Mouse (Mus musculus) intestine, embryonic 16.5 days (tissue): ENCODE data around the gene Polr2m. TPM values are rescaled to one million over a fixed set of nuclear protein-coding genes. Genes with fewer than 3 reads are reported as not detected.

Source experiments
- ATAC-seq: fragments of 200-750 bp; cut with Nextera tagmentation; 2 replicates; pipeline ENCODE4 v1.8.0; 2017; ENCODE audit warnings: moderate TSS enrichment, moderate library complexity
- H3K27ac ChIP-seq: fragments of 300-500 bp; sonication (generic); 2 replicates; pipeline ENCODE4 v1.5.1; 2014; ENCODE audit warnings: mild to moderate bottlenecking, low read length
- H3K27me3 ChIP-seq: fragments of 300-500 bp; sonication (generic); replicated peaks from 2 replicates; pipeline ENCODE4 v1.6.1; 2014; ENCODE audit warnings: low read length, control low read depth, mixed read lengths; ENCODE audit not compliant: control insufficient read depth, insufficient read depth
- H3K36me3 ChIP-seq: fragments of 300-500 bp; sonication (generic); 2 replicates; pipeline ENCODE4 v1.6.1; 2014; ENCODE audit warnings: low read length, control low read depth; ENCODE audit not compliant: control insufficient read depth, insufficient read depth
- H3K4me1 ChIP-seq: fragments of 300-500 bp; sonication (generic); 2 replicates; pipeline ENCODE4 v1.6.1; 2014; ENCODE audit warnings: low read length, control low read depth, mixed read lengths; ENCODE audit not compliant: control insufficient read depth, insufficient read depth
- H3K4me2 ChIP-seq: fragments of 300-500 bp; sonication (generic); 2 replicates; pipeline ENCODE4 v1.6.1; 2014; ENCODE audit warnings: low read depth, low read length, control low read depth
- H3K4me3 ChIP-seq: fragments of 300-500 bp; sonication (generic); 2 replicates; pipeline ENCODE4 v1.5.1; 2014; ENCODE audit warnings: mild to moderate bottlenecking, low read length
- H3K9ac ChIP-seq: fragments of 300-500 bp; sonication (generic); 2 replicates; pipeline ENCODE4 v1.6.1; 2014; ENCODE audit warnings: low read depth, low read length
- H3K9me3 ChIP-seq: fragments of 300-500 bp; sonication (generic); 2 replicates; pipeline ENCODE4 v1.6.1; 2016; ENCODE audit warnings: low read length, control low read depth; ENCODE audit not compliant: control insufficient read depth
- WGBS: fragments of 180-500 bp; shearing (Covaris S2); extraction: QIAGEN DNeasy Blood & Tissue Kit; methylation state at CpG from one replicate; pipeline ENCODE4 v1.1.7; 2014; 5-methylcytosine and 5-hydroxymethylcytosine counted together
- polyA plus RNA-seq: library from polyadenylated mRNA; unstranded; fragments of >200 nt; fragmentation: Nextera tagmentation; extraction: Ambion mirVana; gene quantifications from 2 replicates; pipeline ENCODE4 v1.2.1, GENCODE M21; 2015

The Polr2m gene
- polyA plus RNA-seq, result 280 and 300 TPM in 2 replicates

DNA sequence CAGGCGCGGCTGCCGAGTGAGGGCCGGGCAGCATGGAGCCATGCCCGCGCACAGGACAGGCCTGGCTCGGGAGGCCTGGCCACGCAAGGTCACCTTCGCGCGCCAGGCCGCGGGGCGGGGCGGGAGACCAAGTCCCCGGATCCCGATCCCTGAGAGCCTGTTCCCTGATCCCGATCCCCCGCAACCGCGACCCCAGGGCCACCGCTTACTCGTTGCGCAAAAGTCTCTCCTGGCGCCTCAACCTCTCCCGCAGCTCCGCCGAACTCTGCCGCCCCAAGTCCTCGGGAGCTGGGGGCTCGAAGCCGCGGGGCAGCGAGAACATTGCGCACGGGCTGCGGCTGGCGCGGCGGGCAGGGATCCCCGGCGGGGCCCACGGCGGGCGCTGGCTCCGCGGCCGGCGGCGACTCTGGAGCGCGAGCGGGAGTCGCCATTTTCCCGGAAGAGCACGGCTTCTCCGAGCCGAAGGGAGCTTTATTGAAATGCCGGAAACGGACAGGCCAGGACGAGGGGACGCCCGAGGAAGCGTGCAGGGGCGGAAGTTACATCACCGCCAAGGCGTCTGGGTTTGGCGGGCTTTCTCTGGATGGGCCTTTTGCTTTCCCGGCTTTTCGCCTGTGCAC is at the start of gene Polr2m:
Gene Polr2m (minus strand): TSS at position 461 of the 620 bp plus-strand sequence.
- peak within 1 kb of the TSS; percentile 65 for H3K4me2 ChIP-seq
- peak within 1 kb of the TSS; percentile 99 for H3K9ac ChIP-seq
- H3K27me3 ChIP-seq, result no peaks in the 10 kb centered on the region
- H3K36me3 ChIP-seq, result peaks cover 17% of the 10 kb centered on the region
- no peaks in the 10 kb centered on the region for H3K9me3 ChIP-seq
- WGBS, result under 1% methylated on average over 70 of the region's 70 CpGs
- peak within 1 kb of the TSS; percentile 91 for H3K4me3 ChIP-seq
- peak within 1 kb of the TSS; percentile 94 for H3K27ac ChIP-seq
- peak; percentile 98 for ATAC-seq
- H3K4me1 ChIP-seq, result peaks cover 9% of the 10 kb centered on the region; the same call in 1 of the 2 replicates

DNA sequence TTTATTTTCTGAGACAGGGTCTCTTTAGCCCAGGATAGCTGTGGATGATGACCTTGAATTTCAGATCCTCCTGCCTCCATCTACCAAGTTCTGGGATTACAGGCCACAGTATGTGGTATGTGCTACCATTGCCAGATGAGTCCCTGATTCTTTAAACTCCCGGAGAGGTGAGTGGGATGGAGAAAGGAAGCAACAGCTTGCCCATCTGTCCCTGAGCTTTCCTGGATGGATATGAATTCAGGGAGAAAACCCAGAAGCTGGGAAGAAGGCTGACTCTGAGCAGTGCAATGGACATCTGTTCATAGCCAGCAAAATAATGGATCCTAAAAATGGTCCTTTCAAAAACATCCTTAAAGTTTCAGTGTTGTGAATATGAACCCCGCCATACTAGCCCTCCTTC is 49.3 kb upstream of the Polr2m start:
- 90% methylated on average over 2 of the region's 2 CpGs for WGBS
- Histone ChIP-seq H3K27ac (no peak overlapping the region), H3K36me3 (no peaks in the 10 kb centered on the region), H3K9ac (no peak overlapping the region), H3K4me3 (no peak overlapping the region), H3K4me1 (no peaks in the 10 kb centered on the region), H3K9me3 (no peaks in the 10 kb centered on the region; the same call in 1 of the 2 replicates), H3K4me2 (no peak overlapping the region), H3K27me3 (no peaks in the 10 kb centered on the region)
- no peak for ATAC-seq

DNA sequence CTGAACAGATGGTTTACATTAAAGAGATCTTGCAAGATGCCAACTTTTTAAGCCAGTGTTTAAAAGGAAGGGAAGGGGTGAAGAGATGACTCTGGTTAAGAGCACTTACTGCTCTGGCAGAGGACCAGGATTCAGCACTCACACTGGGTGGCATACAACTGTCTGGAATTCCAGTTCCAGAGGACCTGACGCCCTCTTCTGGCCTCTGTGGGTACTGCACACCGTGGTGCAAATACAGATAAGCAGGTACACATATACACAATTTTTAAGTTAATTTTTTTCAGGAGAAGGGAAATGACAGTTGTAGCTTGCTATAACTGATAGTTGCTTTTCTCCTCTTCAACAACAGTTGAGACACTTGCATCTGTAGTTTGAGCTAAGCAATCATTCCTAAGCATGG is 44.2 kb upstream of the Polr2m start:
- no peak overlapping the region for H3K27ac ChIP-seq
- no peaks in the 10 kb centered on the region for H3K4me1 ChIP-seq
- H3K36me3 ChIP-seq, result no peaks in the 10 kb centered on the region
- H3K9me3 ChIP-seq, result no peaks in the 10 kb centered on the region; the same call in 1 of the 2 replicates
- no peaks in the 10 kb centered on the region for H3K27me3 ChIP-seq
- H3K4me3 ChIP-seq, result no peak overlapping the region
- WGBS, result 76% methylated on average over 2 of the region's 2 CpGs
- ATAC-seq, result no peak
- H3K9ac ChIP-seq, result no peak overlapping the region
- H3K4me2 ChIP-seq, result no peak overlapping the region

GRCm38 (mm10) chr9:71527438-71527837 is 41.7 kb upstream of the Polr2m start:
- ATAC-seq, result no peak
- Histone ChIP-seq H3K4me1 (no peaks in the 10 kb centered on the region), H3K27ac (no peak overlapping the region), H3K9ac (no peak overlapping the region), H3K27me3 (no peaks in the 10 kb centered on the region), H3K9me3 (no peaks in the 10 kb centered on the region; the same call in 1 of the 2 replicates), H3K36me3 (no peaks in the 10 kb centered on the region), H3K4me2 (no peak overlapping the region), H3K4me3 (no peak overlapping the region)
- 26% methylated on average over 9 of the region's 9 CpGs for WGBS

- Histone ChIP-seq H3K27ac (no peak overlapping the region), H3K4me3 (no peak overlapping the region), H3K9me3 (no peaks in the 10 kb centered on the region), H3K4me2 (no peak overlapping the region), H3K27me3 (no peaks in the 10 kb centered on the region), H3K4me1 (no peaks in the 10 kb centered on the region), H3K36me3 (no peaks in the 10 kb centered on the region), H3K9ac (no peak overlapping the region)
- no peak for ATAC-seq
- WGBS, result 84% methylated on average over 4 of the region's 4 CpGs
Measured at GRCm38 (mm10) chr9:71523901-71524300, 38.2 kb upstream of the Polr2m start.

DNA sequence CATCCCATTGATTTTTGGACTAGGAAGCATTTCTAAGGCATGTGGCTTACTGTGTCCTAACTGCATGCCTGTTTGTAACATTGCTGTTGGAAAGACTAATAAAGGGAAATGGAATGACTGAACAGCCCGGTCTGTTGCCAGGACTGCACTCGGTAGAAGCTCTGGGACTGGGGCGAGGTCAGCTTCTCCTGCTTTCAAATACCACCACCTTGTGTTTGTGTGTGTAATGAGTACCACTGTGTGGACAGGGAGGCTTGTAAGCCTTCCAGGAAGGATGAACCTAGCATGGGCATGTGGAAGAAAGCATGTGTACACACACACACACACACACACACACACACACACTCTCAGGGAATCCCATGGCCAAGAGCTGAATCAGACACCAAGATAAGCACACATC is 34.1 kb upstream of the Polr2m start:
- H3K27ac ChIP-seq, result no peak overlapping the region
- ATAC-seq, result no peak
- no peaks in the 10 kb centered on the region for H3K36me3 ChIP-seq
- no peak overlapping the region for H3K4me3 ChIP-seq
- H3K4me1 ChIP-seq, result no peaks in the 10 kb centered on the region
- H3K4me2 ChIP-seq, result no peak overlapping the region
- no peaks in the 10 kb centered on the region for H3K27me3 ChIP-seq
- H3K9me3 ChIP-seq, result no peaks in the 10 kb centered on the region
- H3K9ac ChIP-seq, result no peak overlapping the region
- WGBS, result 62% methylated on average over 3 of the region's 3 CpGs

- 89% methylated on average over 4 of the region's 4 CpGs for WGBS
- no peak for ATAC-seq
Measured at GRCm38 (mm10) chr9:71517487-71517886, 31.8 kb upstream of the Polr2m start.

GRCm38 (mm10) chr9:71515862-71516261 is 30.1 kb upstream of the Polr2m start:
- no peaks in the 10 kb centered on the region for H3K9me3 ChIP-seq
- no peak overlapping the region for H3K27ac ChIP-seq
- ATAC-seq, result no peak
- 90% methylated on average over 4 of the region's 4 CpGs for WGBS
- no peak overlapping the region for H3K9ac ChIP-seq
- no peaks in the 10 kb centered on the region for H3K27me3 ChIP-seq
- H3K4me1 ChIP-seq, result no peaks in the 10 kb centered on the region
- no peaks in the 10 kb centered on the region for H3K36me3 ChIP-seq
- H3K4me3 ChIP-seq, result no peak overlapping the region
- no peak overlapping the region for H3K4me2 ChIP-seq

More at GRCm38 (mm10) chr9:71517487-71517886, 31.8 kb upstream of the Polr2m start:
- H3K36me3 ChIP-seq, result no peaks in the 10 kb centered on the region
- no peaks in the 10 kb centered on the region for H3K4me1 ChIP-seq
- H3K4me3 ChIP-seq, result no peak overlapping the region
- H3K27ac ChIP-seq, result no peak overlapping the region
- no peaks in the 10 kb centered on the region for H3K27me3 ChIP-seq
- H3K9ac ChIP-seq, result no peak overlapping the region
- H3K9me3 ChIP-seq, result no peaks in the 10 kb centered on the region
- H3K4me2 ChIP-seq, result no peak overlapping the region

GRCm38 (mm10) chr9:71513566-71513965 is 27.8 kb upstream of the Polr2m start:
- Histone ChIP-seq H3K9ac (no peak overlapping the region), H3K27ac (no peak overlapping the region), H3K9me3 (no peaks in the 10 kb centered on the region), H3K4me3 (no peak overlapping the region), H3K27me3 (no peaks in the 10 kb centered on the region), H3K4me1 (no peaks in the 10 kb centered on the region), H3K36me3 (no peaks in the 10 kb centered on the region), H3K4me2 (no peak overlapping the region)
- WGBS, result 65% methylated on average over 4 of the region's 4 CpGs
- no peak for ATAC-seq

DNA sequence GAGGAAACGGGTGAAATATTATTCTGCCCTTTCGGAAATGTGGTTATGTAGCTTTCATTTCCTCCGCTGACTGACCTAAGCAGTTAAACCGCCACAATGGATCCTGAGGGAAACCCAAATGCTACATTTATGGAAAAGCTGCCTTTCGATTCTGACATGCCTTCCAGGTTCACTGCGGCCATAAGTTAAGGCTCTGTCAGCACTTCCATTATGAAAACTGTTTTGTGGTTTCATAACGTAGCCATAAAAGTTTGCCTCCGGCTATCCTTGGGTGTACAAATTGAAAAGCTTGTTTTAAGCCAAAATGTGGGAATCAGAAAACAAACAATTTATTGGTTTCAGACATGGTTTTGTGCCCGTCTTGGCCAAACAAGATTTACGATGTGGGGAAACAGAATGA is 27.2 kb upstream of the Polr2m start:
- ATAC-seq, result no peak
- Histone ChIP-seq H3K9ac (no peak overlapping the region), H3K9me3 (no peaks in the 10 kb centered on the region), H3K4me2 (no peak overlapping the region), H3K36me3 (no peaks in the 10 kb centered on the region), H3K4me3 (no peak overlapping the region), H3K4me1 (no peaks in the 10 kb centered on the region), H3K27ac (no peak overlapping the region), H3K27me3 (no peaks in the 10 kb centered on the region)
- 83% methylated on average over 10 of the region's 10 CpGs for WGBS
